Mouse (Mus musculus): ENCODE measurements around the gene Lrch1. TPM values are rescaled to one million over a fixed set of nuclear protein-coding genes. Genes with fewer than 3 reads are reported as not detected.

The Lrch1 gene
- polyA plus RNA-seq, 2 experiments = 13.0 to 15.2 TPM

GRCm38 (mm10) chr14:74976972-74977371 lies 29.3 kb upstream of the Lrch1 start:
- Histone ChIP-seq H3K27me3 (ENCODE audit: control insufficient read depth, insufficient read depth, low read length) (no peaks in the 10 kb centered on the region), H3K4me2 (replicated peaks; ENCODE audit: low read depth, low read length, severe bottlenecking) (no peak overlapping the region), H3K36me3 (ENCODE audit: control insufficient read depth, insufficient read depth, low read length) (no peaks in the 10 kb centered on the region), H3K4me1 (ENCODE audit: control insufficient read depth, insufficient read depth, low read length) (no peaks in the 10 kb centered on the region), H3K9me3 (ENCODE audit: control insufficient read depth, low read length) (no peaks in the 10 kb centered on the region), H3K27ac (replicated peaks; ENCODE audit: low read depth, low read length) (no peak overlapping the region), H3K4me3 (replicated peaks; ENCODE audit: low read length) (no peak overlapping the region), H3K9ac (ENCODE audit: low read depth, low read length, severe bottlenecking) (no peak overlapping the region)
- no peak for ATAC-seq (ENCODE audit: low FRiP score, low read depth)
- DNase-seq (ENCODE audit: low spot score) = no peak
- no peak for TF ChIP-seq POLR2A (IDR thresholded peaks at IDR 0.05; ENCODE audit: borderline replicate concordance, extremely low read depth, insufficient read depth, insufficient read length)
- 71% methylated on average over 6 of the region's 6 CpGs for WGBS

GRCm38 (mm10) chr14:74974136-74974651 lies 26.5 kb upstream of the Lrch1 start:
- no peak overlapping the region for H3K27ac ChIP-seq (replicated peaks; ENCODE audit: low read depth, low read length)
- WGBS = 80% methylated on average over 10 of the region's 10 CpGs
- H3K4me3 ChIP-seq (replicated peaks; ENCODE audit: low read length) = no peak overlapping the region
- TF ChIP-seq POLR2A (IDR thresholded peaks at IDR 0.05; ENCODE audit: borderline replicate concordance, extremely low read depth, insufficient read depth, insufficient read length) = no peak
- ATAC-seq (ENCODE audit: low FRiP score, low read depth) (no peak), DNase-seq (ENCODE audit: low spot score) (no peak)
- H3K4me2 ChIP-seq (replicated peaks; ENCODE audit: low read depth, low read length, severe bottlenecking) = no peak overlapping the region
- H3K9ac ChIP-seq (ENCODE audit: low read depth, low read length, severe bottlenecking) = no peak overlapping the region
- H3K27me3 ChIP-seq (ENCODE audit: control insufficient read depth, insufficient read depth, low read length) = no peaks in the 10 kb centered on the region
- H3K9me3 ChIP-seq (ENCODE audit: control insufficient read depth, low read length) = no peaks in the 10 kb centered on the region
- H3K36me3 ChIP-seq (ENCODE audit: control insufficient read depth, insufficient read depth, low read length) = no peaks in the 10 kb centered on the region
- no peaks in the 10 kb centered on the region for H3K4me1 ChIP-seq (ENCODE audit: control insufficient read depth, insufficient read depth, low read length)

- Histone ChIP-seq H3K4me3 (replicated peaks; ENCODE audit: low read length) (no peak overlapping the region), H3K27ac (replicated peaks; ENCODE audit: low read depth, low read length) (no peak overlapping the region), H3K36me3 (ENCODE audit: control insufficient read depth, insufficient read depth, low read length) (no peaks in the 10 kb centered on the region), H3K4me1 (ENCODE audit: control insufficient read depth, insufficient read depth, low read length) (no peaks in the 10 kb centered on the region), H3K9me3 (ENCODE audit: control insufficient read depth, low read length) (no peaks in the 10 kb centered on the region), H3K27me3 (ENCODE audit: control insufficient read depth, insufficient read depth, low read length) (no peaks in the 10 kb centered on the region), H3K9ac (ENCODE audit: low read depth, low read length, severe bottlenecking) (no peak overlapping the region), H3K4me2 (replicated peaks; ENCODE audit: low read depth, low read length, severe bottlenecking) (no peak overlapping the region)
- no peak for TF ChIP-seq POLR2A (IDR thresholded peaks at IDR 0.05; ENCODE audit: borderline replicate concordance, extremely low read depth, insufficient read depth, insufficient read length)
- no peak for DNase-seq (ENCODE audit: low spot score)
- ATAC-seq (ENCODE audit: low FRiP score, low read depth) = no peak
- 78% methylated on average over 5 of the region's 5 CpGs for WGBS
These were observed 25.0 kb upstream of the Lrch1 start for GRCm38 (mm10) chr14:74972687-74973086.

GRCm38 (mm10) chr14:74972216-74972615 lies 24.5 kb upstream of the Lrch1 start:
- no peak overlapping the region for H3K9ac ChIP-seq (ENCODE audit: low read depth, low read length, severe bottlenecking)
- 44% methylated on average over 3 of the region's 3 CpGs for WGBS
- no peak overlapping the region for H3K27ac ChIP-seq (replicated peaks; ENCODE audit: low read depth, low read length)
- no peaks in the 10 kb centered on the region for H3K27me3 ChIP-seq (ENCODE audit: control insufficient read depth, insufficient read depth, low read length)
- H3K4me2 ChIP-seq (replicated peaks; ENCODE audit: low read depth, low read length, severe bottlenecking) = no peak overlapping the region
- DNase-seq (ENCODE audit: low spot score) (no peak), ATAC-seq (ENCODE audit: low FRiP score, low read depth) (no peak)
- no peak overlapping the region for H3K4me3 ChIP-seq (replicated peaks; ENCODE audit: low read length)
- no peak for TF ChIP-seq POLR2A (IDR thresholded peaks at IDR 0.05; ENCODE audit: borderline replicate concordance, extremely low read depth, insufficient read depth, insufficient read length)
- H3K4me1 ChIP-seq (ENCODE audit: control insufficient read depth, insufficient read depth, low read length) = no peaks in the 10 kb centered on the region
- H3K36me3 ChIP-seq (ENCODE audit: control insufficient read depth, insufficient read depth, low read length) = no peaks in the 10 kb centered on the region
- H3K9me3 ChIP-seq (ENCODE audit: control insufficient read depth, low read length) = no peaks in the 10 kb centered on the region

GRCm38 (mm10) chr14:74963402-74963764 lies 15.7 kb upstream of the Lrch1 start:
- no peak overlapping the region for H3K4me2 ChIP-seq (replicated peaks; ENCODE audit: low read depth, low read length, severe bottlenecking)
- H3K4me3 ChIP-seq (replicated peaks; ENCODE audit: low read length) = no peak overlapping the region
- H3K27me3 ChIP-seq (ENCODE audit: control insufficient read depth, insufficient read depth, low read length) = no peaks in the 10 kb centered on the region
- DNase-seq (ENCODE audit: low spot score) (no peak), ATAC-seq (ENCODE audit: low FRiP score, low read depth) (no peak)
- H3K9me3 ChIP-seq (ENCODE audit: control insufficient read depth, low read length) = no peaks in the 10 kb centered on the region
- no peak for TF ChIP-seq POLR2A (IDR thresholded peaks at IDR 0.05; ENCODE audit: borderline replicate concordance, extremely low read depth, insufficient read depth, insufficient read length)
- no peaks in the 10 kb centered on the region for H3K36me3 ChIP-seq (ENCODE audit: control insufficient read depth, insufficient read depth, low read length)
- no peak overlapping the region for H3K27ac ChIP-seq (replicated peaks; ENCODE audit: low read depth, low read length)
- peaks cover 3% of the 10 kb centered on the region; the same call in 1 of the 2 replicates for H3K4me1 ChIP-seq (ENCODE audit: control insufficient read depth, insufficient read depth, low read length)
- WGBS = 17% methylated on average over 3 of the region's 3 CpGs
- H3K9ac ChIP-seq (ENCODE audit: low read depth, low read length, severe bottlenecking) = no peak overlapping the region

Data from limb, embryonic 14.5 days (tissue).